Mouse (Mus musculus) lung, postnatal 0 days (tissue): ENCODE measurements around the gene Washc1.

Source experiments
- CTCF ChIP-seq: IDR thresholded peaks from 2 replicates; pipeline ENCODE4 v1.5.1; 2016; ENCODE audit warnings: antibody characterized with exemption, mild to moderate bottlenecking
- EP300 ChIP-seq: IDR thresholded peaks from 2 replicates; pipeline ENCODE4 v1.6.1; 2016; ENCODE audit warnings: antibody characterized with exemption, mild to moderate bottlenecking, control low read depth

GRCm38 (mm10) chr17:66112166-66112565 is 821 bp downstream of the Washc1 start:
- TF ChIP-seq CTCF (no peak), EP300 (no peak)
